Mouse (Mus musculus): ENCODE results near the gene Slc9a3r1. TPM values are rescaled to one million over a fixed set of nuclear protein-coding genes. Genes with fewer than 3 reads are reported as not detected.

Gene Slc9a3r1
- polyA plus RNA-seq, 1 experiment from 2014 or later: 56.9 TPM

DNA sequence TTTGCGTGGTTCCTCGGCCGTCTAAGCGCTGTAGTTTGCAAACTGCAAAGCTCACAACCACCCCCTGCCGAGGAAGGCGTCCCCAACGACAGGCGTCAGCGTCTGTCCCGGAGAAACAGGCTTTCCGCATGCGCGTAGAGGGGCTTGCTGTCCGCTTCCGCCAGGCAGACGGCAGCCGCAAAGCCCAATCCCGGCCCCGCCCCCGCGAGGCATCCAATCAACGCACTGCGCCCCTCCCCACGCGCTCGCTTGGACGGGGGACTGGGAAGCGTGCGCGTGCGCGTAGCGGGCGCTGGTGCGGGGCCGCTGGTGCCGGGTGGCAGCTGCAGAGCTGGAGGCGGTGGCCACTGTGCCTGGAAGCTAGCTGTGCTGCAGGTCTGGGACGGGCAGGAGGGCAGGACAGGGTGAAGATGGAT is 24.1 kb downstream of the Slc9a3r1 start, which contains the start of gene Tmem104:
Gene Tmem104, plus strand, starts transcription at position 264 of the 416 bp plus-strand sequence.
- peak; percentile 96 for ATAC-seq
- H3K36me3 ChIP-seq (ENCODE audit: insufficient read depth, low read length): no peaks in the 10 kb centered on the region

DNA sequence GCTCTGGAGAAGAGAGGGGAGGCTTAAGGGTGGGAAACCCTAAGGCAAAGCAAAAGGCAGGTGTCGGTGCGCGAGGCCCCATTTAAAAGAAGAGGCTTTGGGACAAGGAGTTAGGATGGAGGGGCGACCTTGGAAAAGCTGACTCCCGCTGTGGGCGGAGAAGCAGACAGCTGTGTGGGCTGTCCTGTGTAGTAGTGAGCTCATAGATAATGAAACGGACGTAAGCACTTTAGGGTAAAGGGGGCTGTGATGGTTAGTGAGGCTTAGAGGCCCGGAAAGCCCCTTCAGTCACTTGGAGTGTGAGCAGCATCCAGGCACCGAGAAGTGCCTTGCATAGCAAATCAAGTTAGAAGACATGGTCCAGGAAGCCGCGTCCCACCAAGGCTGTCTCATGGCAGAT is 24.6 kb downstream of the Slc9a3r1 start, which contains the start of gene Nat9:
Gene Nat9, minus strand, starts transcription at position 167 of the 400 bp plus-strand sequence.
- WGBS: 7% methylated on average over 12 of the region's 12 CpGs
- DNase-seq (ENCODE audit: low spot score) (peak; percentile 19), ATAC-seq (peak; percentile 2; the same call in 1 of the 2 replicates)

More for the DNA sequence above, 24.1 kb downstream of the Slc9a3r1 start, which contains the start of gene Tmem104:
- H3K4me3 ChIP-seq (ENCODE audit: low read depth, low read length): peak within 1 kb of the TSS; percentile 59
- peak within 1 kb of the TSS; percentile 95 for H3K4me2 ChIP-seq (replicated peaks; ENCODE audit: low read depth, low read length)
- H3K27me3 ChIP-seq (replicated peaks; ENCODE audit: insufficient read depth, low read length): no peaks in the 10 kb centered on the region
- TF ChIP-seq CTCF (IDR thresholded peaks at IDR 0.05): peak; percentile 55
- TF ChIP-seq EP300 (IDR thresholded peaks at IDR 0.05): no peak
- H3K9me3 ChIP-seq (ENCODE audit: low read length): no peaks in the 10 kb centered on the region
- WGBS: under 1% methylated on average over 39 of the region's 39 CpGs
- peaks cover 9% of the 10 kb centered on the region; the same call in 1 of the 2 replicates for H3K4me1 ChIP-seq (ENCODE audit: insufficient read depth, low read depth, low read length)
- H3K27ac ChIP-seq (ENCODE audit: low read length): peak within 1 kb of the TSS; percentile 89
- H3K9ac ChIP-seq (replicated peaks; ENCODE audit: low read depth): peak within 1 kb of the TSS; percentile 63
- DNase-seq (ENCODE audit: low spot score): peak; percentile 99

DNA sequence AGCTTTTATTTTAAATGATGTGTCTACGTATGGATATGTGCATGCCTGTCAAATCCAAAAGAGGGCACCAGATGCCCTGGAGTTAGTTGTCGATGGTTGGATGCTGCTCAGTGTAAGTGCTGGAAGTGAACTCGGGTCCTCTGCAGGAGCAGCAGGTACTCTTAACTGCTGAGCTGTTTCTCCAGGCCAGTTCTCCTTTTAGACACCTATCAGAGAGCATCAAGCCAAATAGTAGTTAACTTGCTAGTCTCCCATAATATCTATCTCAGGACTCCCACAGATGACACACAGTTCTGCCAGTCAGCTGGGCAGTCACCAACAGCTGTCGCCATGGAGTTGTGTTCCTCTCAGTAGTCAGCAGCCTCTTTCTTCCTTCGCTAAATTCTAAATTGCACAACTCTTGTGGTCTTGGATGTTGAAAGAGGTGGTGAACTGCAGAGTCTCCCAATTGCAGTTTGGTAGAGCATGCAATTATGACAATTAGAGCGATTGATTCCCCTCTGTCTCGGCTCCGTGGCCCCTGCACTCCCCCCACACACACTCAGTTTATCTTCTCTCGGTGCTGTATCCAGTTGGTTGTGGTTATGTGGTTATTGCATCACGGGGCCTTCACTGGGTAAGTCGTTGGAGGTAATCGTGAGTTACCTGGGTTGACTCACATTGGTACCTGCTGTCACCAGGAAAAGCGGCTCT is 25.5 kb downstream of the Slc9a3r1 start:
- DNase-seq (ENCODE audit: low spot score): peak; percentile 75
- Histone ChIP-seq H3K4me1 (ENCODE audit: insufficient read depth, low read depth, low read length) (peaks cover 9% of the 10 kb centered on the region; the same call in 1 of the 2 replicates), H3K4me2 (replicated peaks; ENCODE audit: low read depth, low read length) (peak overlapping the region; percentile 95), H3K27ac (ENCODE audit: low read length) (peak overlapping the region; percentile 47; the same call in 1 of the 2 replicates), H3K4me3 (ENCODE audit: low read depth, low read length) (no peak overlapping the region), H3K9ac (replicated peaks; ENCODE audit: low read depth) (no peak overlapping the region), H3K36me3 (ENCODE audit: insufficient read depth, low read length) (no peaks in the 10 kb centered on the region), H3K27me3 (replicated peaks; ENCODE audit: insufficient read depth, low read length) (no peaks in the 10 kb centered on the region), H3K9me3 (ENCODE audit: low read length) (no peaks in the 10 kb centered on the region)
- no peak for TF ChIP-seq CTCF (IDR thresholded peaks at IDR 0.05)
- TF ChIP-seq EP300 (IDR thresholded peaks at IDR 0.05): 0 out of 2 replicates have a peak, but pooled peaks have one; percentile 24
- ATAC-seq: no peak
- WGBS: 74% methylated on average over 13 of the region's 13 CpGs

More for the DNA sequence above, 24.6 kb downstream of the Slc9a3r1 start, which contains the start of gene Nat9:
- H3K36me3 ChIP-seq (ENCODE audit: insufficient read depth, low read length): no peaks in the 10 kb centered on the region
- H3K9me3 ChIP-seq (ENCODE audit: low read length): no peaks in the 10 kb centered on the region
- peak within 1 kb of the TSS; percentile 59 for H3K4me3 ChIP-seq (ENCODE audit: low read depth, low read length)
- no peaks in the 10 kb centered on the region for H3K27me3 ChIP-seq (replicated peaks; ENCODE audit: insufficient read depth, low read length)
- peaks cover 9% of the 10 kb centered on the region; the same call in 1 of the 2 replicates for H3K4me1 ChIP-seq (ENCODE audit: insufficient read depth, low read depth, low read length)
- H3K4me2 ChIP-seq (replicated peaks; ENCODE audit: low read depth, low read length): peak within 1 kb of the TSS; percentile 95
- H3K9ac ChIP-seq (replicated peaks; ENCODE audit: low read depth): peak within 1 kb of the TSS; percentile 63
- H3K27ac ChIP-seq (ENCODE audit: low read length): peak within 1 kb of the TSS; percentile 89
- no peak for TF ChIP-seq EP300 (IDR thresholded peaks at IDR 0.05)
- no peak for TF ChIP-seq CTCF (IDR thresholded peaks at IDR 0.05)

DNA sequence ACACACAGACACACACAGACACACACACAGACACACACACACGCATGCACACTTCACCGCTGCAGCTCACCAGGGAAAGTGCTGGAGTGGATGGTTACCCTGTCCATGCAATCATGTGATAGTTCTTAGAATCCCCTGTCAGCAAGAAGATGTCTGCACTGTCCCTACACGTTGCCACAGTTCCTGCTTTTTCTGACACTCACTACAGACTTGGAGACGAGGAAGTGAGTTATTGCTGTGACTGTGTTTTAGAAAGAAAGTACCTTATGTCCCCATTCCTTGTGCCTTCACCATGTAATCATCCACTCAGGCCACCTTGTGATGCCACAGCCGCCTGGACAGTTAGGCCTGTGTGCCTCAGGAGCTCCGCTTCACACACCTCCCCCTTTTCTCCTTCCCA is 26.2 kb downstream of the Slc9a3r1 start:
- Histone ChIP-seq H3K36me3 (ENCODE audit: insufficient read depth, low read length) (no peaks in the 10 kb centered on the region), H3K9me3 (ENCODE audit: low read length) (no peaks in the 10 kb centered on the region), H3K4me2 (replicated peaks; ENCODE audit: low read depth, low read length) (no peak overlapping the region), H3K4me1 (ENCODE audit: insufficient read depth, low read depth, low read length) (peaks cover 9% of the 10 kb centered on the region; the same call in 1 of the 2 replicates), H3K4me3 (ENCODE audit: low read depth, low read length) (no peak overlapping the region), H3K27me3 (replicated peaks; ENCODE audit: insufficient read depth, low read length) (no peaks in the 10 kb centered on the region), H3K27ac (ENCODE audit: low read length) (peak overlapping the region; percentile 47; the same call in 1 of the 2 replicates), H3K9ac (replicated peaks; ENCODE audit: low read depth) (no peak overlapping the region)
- DNase-seq (ENCODE audit: low spot score) (peak; percentile 56), ATAC-seq (no peak)
- TF ChIP-seq EP300 (IDR thresholded peaks at IDR 0.05) (no peak), CTCF (IDR thresholded peaks at IDR 0.05) (no peak)
- WGBS: 83% methylated on average over 6 of the region's 6 CpGs

DNA sequence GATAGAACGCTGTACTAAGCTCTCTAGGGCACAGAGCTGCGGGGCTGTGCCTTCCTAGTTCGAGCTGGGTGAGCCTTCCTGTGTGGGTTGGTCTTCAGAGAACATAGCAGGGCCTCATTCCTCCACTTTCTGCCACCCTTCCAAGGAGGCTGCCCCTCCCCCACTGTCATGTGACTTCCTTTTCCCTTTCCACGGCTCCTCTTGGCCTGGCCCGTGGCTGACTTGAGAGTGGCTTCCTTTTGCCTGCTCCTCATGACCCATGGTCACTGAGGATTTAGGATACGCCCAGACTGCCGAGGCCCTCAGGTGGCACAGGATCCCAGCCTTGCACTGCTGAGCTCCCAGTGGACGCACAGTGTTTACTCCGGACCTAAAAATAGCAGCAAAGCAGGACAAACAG is 29.0 kb downstream of the Slc9a3r1 start:
- Histone ChIP-seq H3K4me1 (ENCODE audit: insufficient read depth, low read depth, low read length) (peaks cover 9% of the 10 kb centered on the region; the same call in 1 of the 2 replicates), H3K9ac (replicated peaks; ENCODE audit: low read depth) (no peak overlapping the region), H3K4me2 (replicated peaks; ENCODE audit: low read depth, low read length) (no peak overlapping the region), H3K27me3 (replicated peaks; ENCODE audit: insufficient read depth, low read length) (no peaks in the 10 kb centered on the region), H3K36me3 (ENCODE audit: insufficient read depth, low read length) (no peaks in the 10 kb centered on the region), H3K9me3 (ENCODE audit: low read length) (no peaks in the 10 kb centered on the region), H3K27ac (ENCODE audit: low read length) (peak overlapping the region; percentile 17), H3K4me3 (ENCODE audit: low read depth, low read length) (no peak overlapping the region)
- 33% methylated on average over 9 of the region's 9 CpGs for WGBS
- DNase-seq (ENCODE audit: low spot score) (peak; percentile 79), ATAC-seq (peak; percentile 52)
- peak; percentile 38; the same call in 1 of the 2 replicates for TF ChIP-seq EP300 (IDR thresholded peaks at IDR 0.05)
- TF ChIP-seq CTCF (IDR thresholded peaks at IDR 0.05): no peak

DNA sequence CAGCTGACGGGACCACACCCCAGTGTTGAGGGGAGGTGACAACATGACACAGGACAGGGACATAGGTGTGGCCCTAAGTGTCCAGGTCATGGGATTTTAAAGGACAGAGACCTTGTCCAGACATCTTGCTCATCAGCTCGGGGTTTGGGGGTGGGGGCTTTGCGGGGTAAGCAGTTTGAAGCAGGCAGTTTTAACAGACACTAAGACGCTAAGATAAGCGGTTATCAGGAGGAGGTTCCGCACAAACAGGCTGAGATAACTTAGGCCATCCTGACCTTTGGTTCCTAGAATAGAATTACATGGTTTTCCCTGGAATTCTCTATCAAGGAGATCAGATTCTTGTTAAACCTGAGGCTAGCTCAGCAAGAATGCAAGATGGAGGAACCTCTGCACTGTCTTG is 31.6 kb downstream of the Slc9a3r1 start:
- H3K4me3 ChIP-seq (ENCODE audit: low read depth, low read length): no peak overlapping the region
- no peaks in the 10 kb centered on the region for H3K27me3 ChIP-seq (replicated peaks; ENCODE audit: insufficient read depth, low read length)
- DNase-seq (ENCODE audit: low spot score): no peak
- H3K9ac ChIP-seq (replicated peaks; ENCODE audit: low read depth): no peak overlapping the region
- no peaks in the 10 kb centered on the region for H3K9me3 ChIP-seq (ENCODE audit: low read length)
- no peak for ATAC-seq
- no peak overlapping the region for H3K27ac ChIP-seq (ENCODE audit: low read length)
- H3K4me2 ChIP-seq (replicated peaks; ENCODE audit: low read depth, low read length): no peak overlapping the region
- no peak for TF ChIP-seq EP300 (IDR thresholded peaks at IDR 0.05)
- TF ChIP-seq CTCF (IDR thresholded peaks at IDR 0.05): no peak
- H3K4me1 ChIP-seq (ENCODE audit: insufficient read depth, low read depth, low read length): no peaks in the 10 kb centered on the region; the same call in 1 of the 2 replicates
- peaks cover 5% of the 10 kb centered on the region; the same call in 1 of the 2 replicates for H3K36me3 ChIP-seq (ENCODE audit: insufficient read depth, low read length)
- 80% methylated on average over 6 of the region's 6 CpGs for WGBS

All from lung, postnatal 0 days (tissue).